Mouse (Mus musculus): ENCODE results near the gene Cnnm2.

DNA sequence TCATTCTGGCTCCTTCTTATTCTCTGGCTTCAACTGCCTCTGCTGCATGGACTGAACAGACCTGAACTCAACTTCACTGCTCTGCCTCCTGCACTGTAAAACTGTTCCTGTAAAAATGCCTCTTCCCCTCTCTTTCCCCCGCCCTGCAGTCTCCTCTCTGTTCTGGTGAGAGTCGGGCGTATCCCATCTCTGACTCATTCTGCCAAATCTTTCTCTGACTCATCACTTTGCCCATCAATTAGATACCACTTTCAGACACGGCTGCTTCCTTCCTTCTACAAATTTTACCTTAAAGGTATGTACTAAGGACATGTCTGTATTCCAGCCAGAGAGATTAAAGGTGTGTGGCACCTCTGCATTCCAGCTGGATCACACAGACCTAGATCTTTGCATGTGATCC lies 43.2 kb upstream of the Cnnm2 start:
- TF ChIP-seq CTCF (IDR thresholded peaks at IDR 0.05; ENCODE audit: low read depth, low read length) (no peak), POLR2A (IDR thresholded peaks at IDR 0.05; ENCODE audit: extremely low read depth, insufficient read depth, low read length) (no peak)
